Mouse (Mus musculus) liver, adult 2 months (tissue): ENCODE results near the gene Jund. TPM values are rescaled to one million over a fixed set of nuclear protein-coding genes. Genes with fewer than 3 reads are reported as not detected.

Source experiments
- DNase-seq: peaks from one replicate; pipeline ENCODE4 v3.0.0-alpha.2; 2011; ENCODE audit warnings: low read depth, low spot score; ENCODE audit errors: extremely low read depth
- H3K27ac ChIP-seq: fragments of 200-500 bp; replicated peaks from 2 replicates; pipeline ENCODE4 v1.5.1; 2012; ENCODE audit warnings: low read depth, mild to moderate bottlenecking, control low read depth, inconsistent platforms, low read length; ENCODE audit not compliant: insufficient read depth
- H3K27me3 ChIP-seq: fragments of 200-500 bp; 2 replicates; pipeline ENCODE4 v1.6.1; 2012; ENCODE audit warnings: mild to moderate bottlenecking, moderate library complexity, low read length, inconsistent platforms; ENCODE audit not compliant: control insufficient read depth, insufficient read depth
- H3K36me3 ChIP-seq: fragments of 200-500 bp; 2 replicates; pipeline ENCODE4 v1.6.1; 2012; ENCODE audit warnings: low read length, inconsistent platforms; ENCODE audit not compliant: control insufficient read depth, insufficient read depth
- H3K4me1 ChIP-seq: fragments of 200-500 bp; 2 replicates; pipeline ENCODE4 v1.6.1; 2011; ENCODE audit warnings: low read length; ENCODE audit not compliant: control insufficient read depth, insufficient read depth
- H3K4me3 ChIP-seq: fragments of 200-500 bp; 2 replicates; pipeline ENCODE4 v1.5.1; 2011; ENCODE audit warnings: low read depth, mild to moderate bottlenecking, control low read depth, low read length, moderate library complexity; ENCODE audit not compliant: insufficient read depth
- H3K79me2 ChIP-seq: fragments of 200-500 bp; 2 replicates; pipeline ENCODE4 v1.6.1; 2012; ENCODE audit warnings: inconsistent platforms, mild to moderate bottlenecking, low read length, moderate library complexity; ENCODE audit not compliant: control insufficient read depth, insufficient read depth
- H3K9ac ChIP-seq: fragments of 200-500 bp; 2 replicates; pipeline ENCODE4 v1.6.1; 2012; ENCODE audit warnings: low read depth, mild to moderate bottlenecking, control low read depth, inconsistent platforms, low read length
- CTCF ChIP-seq: fragments of 200-500 bp; IDR thresholded peaks from 2 replicates; pipeline ENCODE4 v1.5.1; 2011; ENCODE audit warnings: low read depth, low read length, control low read depth
- POLR2A ChIP-seq: fragments of 200-500 bp; IDR thresholded peaks from 2 replicates; pipeline ENCODE4 v1.6.1; 2011; ENCODE audit warnings: low read length, control low read depth; ENCODE audit not compliant: insufficient read depth; ENCODE audit errors: extremely low read depth
- WGBS: fragments of 180-500 bp; shearing (Covaris S2); methylation state at CpG from one replicate; pipeline ENCODE4 v1.1.7; 2018; 5-methylcytosine and 5-hydroxymethylcytosine counted together
- polyA plus RNA-seq: library from polyadenylated mRNA; depleted of rRNA; stranded (reverse); fragments of >200 nt; gene quantifications from 2 replicates; pipeline ENCODE4 v1.2.3, GENCODE M21; 2012
- total RNA-seq: library from RNA; depleted of rRNA; stranded (reverse); fragments of >200 nt; gene quantifications from 2 replicates; pipeline ENCODE4 v1.2.3, GENCODE M21; 2014

Gene Jund
- total and polyA plus RNA-seq, 2 experiments: 26.6 to 120 TPM

DNA sequence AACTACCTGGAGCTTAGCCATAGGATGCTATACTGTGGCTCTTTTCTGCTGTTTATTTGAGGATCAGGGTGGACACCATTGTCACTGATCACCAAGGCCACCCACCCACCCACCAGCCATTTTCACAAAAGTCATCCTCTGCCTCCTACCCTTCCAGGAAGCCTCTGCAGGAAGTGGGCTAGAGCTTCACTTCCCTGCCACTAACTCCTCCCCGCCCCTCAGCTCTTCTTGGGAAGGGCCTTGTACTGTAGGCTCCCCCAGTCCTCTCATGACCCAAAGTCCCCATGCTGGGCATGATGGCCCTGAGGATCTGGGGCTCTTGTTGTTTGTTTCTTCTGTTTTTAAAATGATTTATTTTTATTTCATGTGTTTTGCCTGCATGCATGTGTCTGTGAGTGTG lies 23.4 kb upstream of the Jund start:
- no peak overlapping the region for H3K9ac ChIP-seq
- no peaks in the 10 kb centered on the region for H3K27me3 ChIP-seq
- H3K4me1 ChIP-seq: peaks cover 20% of the 10 kb centered on the region
- DNase-seq: no peak
- 90% methylated on average over 1 of the region's 1 CpGs for WGBS
- H3K79me2 ChIP-seq: no peaks in the 10 kb centered on the region
- H3K36me3 ChIP-seq: no peaks in the 10 kb centered on the region
- no peak overlapping the region for H3K27ac ChIP-seq
- no peak for TF ChIP-seq CTCF
- no peak for TF ChIP-seq POLR2A
- H3K4me3 ChIP-seq: no peak overlapping the region

DNA sequence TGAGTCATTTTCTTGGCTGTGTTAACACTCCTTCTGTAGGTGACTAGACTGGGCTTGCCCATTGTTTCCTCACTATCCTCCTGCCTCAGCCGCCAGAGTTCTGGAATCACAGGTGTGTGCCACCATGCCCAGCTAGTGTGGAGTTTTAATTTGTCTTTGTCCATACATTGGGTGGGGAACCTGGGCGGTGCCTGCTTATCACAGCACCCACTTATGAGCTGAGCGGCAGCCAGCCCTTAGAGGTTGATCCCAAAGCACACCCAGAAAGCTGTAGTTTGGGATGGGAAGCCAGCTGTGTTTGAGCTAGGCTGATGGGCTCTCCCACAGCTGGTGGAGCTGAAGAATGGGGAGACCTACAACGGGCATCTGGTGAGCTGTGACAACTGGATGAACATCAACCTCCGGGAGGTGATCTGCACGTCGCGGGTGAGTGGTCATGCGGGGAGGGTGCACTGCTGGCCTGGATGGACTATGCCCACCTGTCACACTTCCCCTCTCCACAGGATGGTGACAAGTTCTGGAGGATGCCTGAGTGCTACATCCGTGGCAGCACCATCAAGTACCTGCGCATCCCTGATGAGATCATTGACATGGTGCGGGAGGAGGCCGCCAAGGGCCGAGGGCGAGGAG lies 21.2 kb upstream of the Jund start:
- no peaks in the 10 kb centered on the region for H3K27me3 ChIP-seq
- H3K27ac ChIP-seq: no peak overlapping the region
- no peaks in the 10 kb centered on the region for H3K79me2 ChIP-seq
- no peaks in the 10 kb centered on the region for H3K36me3 ChIP-seq
- no peak for DNase-seq
- 96% methylated on average over 15 of the region's 15 CpGs for WGBS
- TF ChIP-seq POLR2A (no peak), CTCF (no peak)
- peaks cover 23% of the 10 kb centered on the region for H3K4me1 ChIP-seq
- no peak overlapping the region for H3K4me3 ChIP-seq
- no peak overlapping the region for H3K9ac ChIP-seq

DNA sequence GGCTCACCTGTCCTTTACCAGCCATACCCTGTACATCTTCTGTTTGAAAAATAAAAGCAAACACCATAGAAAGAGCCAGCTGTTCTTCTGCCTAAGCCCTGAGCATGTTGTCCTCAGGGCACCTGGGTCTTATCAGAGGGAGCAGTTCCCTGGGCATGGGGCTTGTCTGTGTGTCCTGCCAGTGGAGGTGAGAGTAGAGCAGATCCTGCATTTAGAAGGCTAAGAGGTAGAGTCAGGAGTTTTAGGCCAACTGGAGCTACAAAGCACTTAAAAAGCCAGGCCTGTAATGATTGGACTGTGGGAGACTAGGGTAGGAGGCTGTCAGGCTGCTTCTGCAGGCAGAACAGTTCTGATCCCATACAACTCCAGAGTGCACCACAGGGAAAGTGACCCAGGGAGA lies 20.1 kb upstream of the Jund start:
- no peaks in the 10 kb centered on the region for H3K27me3 ChIP-seq
- H3K9ac ChIP-seq: no peak overlapping the region
- DNase-seq: no peak
- H3K36me3 ChIP-seq: no peaks in the 10 kb centered on the region
- no peak overlapping the region for H3K27ac ChIP-seq
- TF ChIP-seq CTCF (no peak), POLR2A (no peak)
- H3K4me1 ChIP-seq: peaks cover 23% of the 10 kb centered on the region
- no peak overlapping the region for H3K4me3 ChIP-seq
- H3K79me2 ChIP-seq: no peaks in the 10 kb centered on the region

DNA sequence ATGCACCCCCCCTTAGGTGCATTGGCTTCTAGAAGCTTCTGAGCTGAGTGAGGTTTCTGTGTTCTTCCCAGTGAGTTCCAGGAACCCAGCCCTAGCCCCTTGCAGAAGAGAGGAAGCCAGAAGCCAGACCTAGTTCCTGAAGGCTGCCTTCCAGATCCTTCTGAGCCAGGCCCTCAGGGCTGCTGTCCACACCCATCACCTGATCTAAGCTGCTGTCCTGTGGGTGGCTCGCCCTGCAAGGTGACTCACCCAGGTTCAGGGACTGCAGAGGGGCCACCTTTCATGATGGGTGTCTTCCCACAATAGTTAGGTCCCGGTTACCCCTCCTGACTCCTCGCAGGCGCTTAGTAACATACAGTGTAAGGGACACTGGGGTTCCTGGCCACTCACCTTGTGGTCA lies 19.3 kb upstream of the Jund start:
- no peak for DNase-seq
- H3K4me3 ChIP-seq: no peak overlapping the region
- H3K79me2 ChIP-seq: no peaks in the 10 kb centered on the region
- 57% methylated on average over 4 of the region's 4 CpGs for WGBS
- no peaks in the 10 kb centered on the region for H3K36me3 ChIP-seq
- TF ChIP-seq CTCF (no peak), POLR2A (no peak)
- no peaks in the 10 kb centered on the region for H3K27me3 ChIP-seq
- H3K4me1 ChIP-seq: peaks cover 16% of the 10 kb centered on the region
- peak overlapping the region; percentile 80 for H3K27ac ChIP-seq
- H3K9ac ChIP-seq: no peak overlapping the region

DNA sequence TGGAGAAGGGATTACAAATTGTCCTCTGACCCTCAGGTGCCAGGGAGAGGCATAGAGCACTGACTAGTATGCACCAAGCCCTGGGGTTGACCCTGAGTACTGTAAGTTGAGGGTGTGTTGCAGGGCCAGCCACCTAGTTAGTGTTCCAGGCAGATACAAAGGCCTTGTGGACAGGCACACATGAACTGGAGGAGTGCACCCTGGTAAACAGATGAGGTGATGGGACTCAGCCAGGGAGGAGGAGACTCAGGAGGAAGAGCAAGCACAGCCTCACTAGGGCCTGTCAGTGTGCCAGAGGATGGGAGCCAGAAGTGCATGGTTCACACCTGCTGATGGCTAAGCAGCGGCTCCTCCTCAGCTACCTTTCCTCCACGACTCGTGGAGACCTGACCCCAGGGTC lies 18.7 kb upstream of the Jund start:
- Histone ChIP-seq H3K9ac (peak overlapping the region; percentile 21; the same call in 1 of the 2 replicates), H3K79me2 (no peaks in the 10 kb centered on the region), H3K27ac (peak overlapping the region; percentile 80), H3K4me1 (peaks cover 16% of the 10 kb centered on the region), H3K4me3 (no peak overlapping the region), H3K36me3 (no peaks in the 10 kb centered on the region), H3K27me3 (no peaks in the 10 kb centered on the region)
- peak; percentile 100 for DNase-seq
- WGBS: 15% methylated on average over 3 of the region's 3 CpGs
- no peak for TF ChIP-seq POLR2A
- no peak for TF ChIP-seq CTCF

DNA sequence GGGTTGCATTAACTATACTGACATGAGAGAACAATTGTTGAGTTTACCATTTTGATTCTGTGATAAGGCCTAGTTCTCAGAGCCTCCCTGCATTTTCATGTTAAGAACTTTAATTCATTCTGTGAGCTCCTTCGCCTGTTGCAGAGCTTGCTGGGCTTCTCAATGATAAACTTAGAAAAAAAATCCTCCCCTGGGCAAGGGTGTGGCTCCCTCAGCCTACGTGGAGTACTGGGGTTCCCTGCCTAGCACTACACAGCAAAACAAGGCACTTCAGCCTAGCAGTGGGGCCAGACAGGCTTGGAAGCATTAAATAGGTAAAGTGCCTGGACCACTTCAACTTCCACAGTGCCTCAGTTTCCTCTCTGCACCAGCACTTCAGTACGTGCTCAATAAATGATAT lies 17.3 kb upstream of the Jund start:
- TF ChIP-seq CTCF (no peak), POLR2A (no peak)
- no peak for DNase-seq
- Histone ChIP-seq H3K79me2 (no peaks in the 10 kb centered on the region), H3K9ac (no peak overlapping the region), H3K27me3 (no peaks in the 10 kb centered on the region), H3K4me1 (peaks cover 16% of the 10 kb centered on the region), H3K27ac (no peak overlapping the region), H3K36me3 (no peaks in the 10 kb centered on the region), H3K4me3 (no peak overlapping the region)
- WGBS: 91% methylated on average over 3 of the region's 3 CpGs
